Mouse (Mus musculus) gastrocnemius, postnatal 36 days (tissue): ENCODE measurements around the gene Axdnd1. TPM values are rescaled to one million over a fixed set of nuclear protein-coding genes. Genes with fewer than 3 reads are reported as not detected.
"Not testable (repeated sequence)": the region's sequence is repeated elsewhere in the genome, so short reads cannot be mapped to it uniquely, and the experiment has no call there.

Experiments used
- DNase-seq, 2 experiments: peaks; one replicate each; pipeline ENCODE4 v3.0.0; 2022
- intact Hi-C: fragments of 180-260 bp; cut with DNase I; formaldehyde crosslinking; loops from one replicate; pipeline ENCODE4 v1.15.1; 2025
- total RNA-seq, 2 experiments: library from RNA; stranded (reverse); gene quantifications; 2 replicates each; pipeline ENCODE4 v1.2.3; 2021

The Axdnd1 gene
- total RNA-seq, 2 experiments from 2014 or later = 0.28 TPM; not detected in 1

- intact Hi-C loops = no loop called here
- DNase-seq = no peak
These were observed 21.3 kb upstream of the Axdnd1 start for GRCm38 (mm10) chr1:156442266-156442665.

GRCm38 (mm10) chr1:156437726-156438125 is 16.8 kb upstream of the Axdnd1 start:
- no peak for DNase-seq
- intact Hi-C loops = no loop called here

- intact Hi-C loops = no loop called here
- DNase-seq = no peak
These were observed 16.2 kb upstream of the Axdnd1 start for GRCm38 (mm10) chr1:156437016-156437708.

GRCm38 (mm10) chr1:156433497-156433896 is 12.5 kb upstream of the Axdnd1 start:
- intact Hi-C loops = no loop called here
- DNase-seq = no peak

GRCm38 (mm10) chr1:156432498-156432897 is 11.5 kb upstream of the Axdnd1 start:
- DNase-seq = no peak
- intact Hi-C loops = no loop called here

- no peak for DNase-seq
- intact Hi-C loops = no loop called here
These were observed 7.5 kb upstream of the Axdnd1 start for GRCm38 (mm10) chr1:156428434-156428833.

- DNase-seq = no peak
- intact Hi-C loops = no loop called here
These were observed 4.8 kb upstream of the Axdnd1 start for GRCm38 (mm10) chr1:156425746-156426145.

- intact Hi-C loops = loop anchor here (5.0 kb wide), 1 partner anchor 48 kb away; the partner anchor contains the start of gene Soat1
- DNase-seq = no peak
These were observed 3.1 kb upstream of the Axdnd1 start for GRCm38 (mm10) chr1:156424054-156424453.

GRCm38 (mm10) chr1:156423493-156423892 is 2.5 kb upstream of the Axdnd1 start:
- intact Hi-C loops = loop anchor here (5.0 kb wide), 1 partner anchor 49 kb away; the partner anchor contains the start of gene Soat1
- no peak for DNase-seq

GRCm38 (mm10) chr1:156422856-156423255 is 1.9 kb upstream of the Axdnd1 start:
- no peak for DNase-seq
- intact Hi-C loops = loop anchor here (5.0 kb wide), 1 partner anchor 49 kb away; the partner anchor contains the start of gene Soat1

GRCm38 (mm10) chr1:156418170-156418569 is 2.8 kb downstream of the Axdnd1 start:
- intact Hi-C loops = loop anchor here (2.0 to 5.0 kb wide), 3 partner anchors 127 to 346 kb away; no protein-coding TSS in a partner anchor
- DNase-seq = no peak

- DNase-seq = no peak
- intact Hi-C loops = no loop called here
These were observed 12.4 kb downstream of the Axdnd1 start for GRCm38 (mm10) chr1:156408521-156408920.

- intact Hi-C loops = no loop called here
These were observed 13.0 kb downstream of the Axdnd1 start for GRCm38 (mm10) chr1:156408004-156408403.

GRCm38 (mm10) chr1:156403251-156403650 is 17.7 kb downstream of the Axdnd1 start:
- DNase-seq = no peak
- intact Hi-C loops = no loop called here

More at GRCm38 (mm10) chr1:156408004-156408403, 13.0 kb downstream of the Axdnd1 start:
- no peak for DNase-seq

- intact Hi-C loops = no loop called here
- no peak for DNase-seq
These were observed 18.5 kb downstream of the Axdnd1 start for GRCm38 (mm10) chr1:156402491-156402890.

GRCm38 (mm10) chr1:156400159-156400558 is 20.8 kb downstream of the Axdnd1 start:
- DNase-seq, intact Hi-C loops: not testable (repeated sequence)

- DNase-seq = no peak
- intact Hi-C loops = no loop called here
These were observed 27.8 kb downstream of the Axdnd1 start for GRCm38 (mm10) chr1:156393148-156393547.

GRCm38 (mm10) chr1:156386880-156387279 is 34.1 kb downstream of the Axdnd1 start:
- no peak for DNase-seq
- intact Hi-C loops = no loop called here

GRCm38 (mm10) chr1:156386232-156386631 is 34.7 kb downstream of the Axdnd1 start:
- DNase-seq = no peak
- intact Hi-C loops = no loop called here

GRCm38 (mm10) chr1:156381217-156381616 is 39.7 kb downstream of the Axdnd1 start:
- intact Hi-C loops = no loop called here
- no peak for DNase-seq

- intact Hi-C loops = no loop called here
- DNase-seq = no peak
These were observed 55.2 kb downstream of the Axdnd1 start, which contains the start of gene Gm2000 for GRCm38 (mm10) chr1:156365740-156366139. Gm2000 (plus strand) TSS chr1:156366040.

GRCm38 (mm10) chr1:156352466-156352865 is 68.5 kb downstream of the Axdnd1 start:
- intact Hi-C loops = no loop called here
- DNase-seq = no peak
